Mouse (Mus musculus): Measurements from ENCODE around the gene Lrrc8d. TPM values are rescaled to one million over a fixed set of nuclear protein-coding genes. Genes with fewer than 3 reads are reported as not detected.

Lrrc8d gene
- polyA plus RNA-seq, 1 experiment: 34.4 TPM

DNA sequence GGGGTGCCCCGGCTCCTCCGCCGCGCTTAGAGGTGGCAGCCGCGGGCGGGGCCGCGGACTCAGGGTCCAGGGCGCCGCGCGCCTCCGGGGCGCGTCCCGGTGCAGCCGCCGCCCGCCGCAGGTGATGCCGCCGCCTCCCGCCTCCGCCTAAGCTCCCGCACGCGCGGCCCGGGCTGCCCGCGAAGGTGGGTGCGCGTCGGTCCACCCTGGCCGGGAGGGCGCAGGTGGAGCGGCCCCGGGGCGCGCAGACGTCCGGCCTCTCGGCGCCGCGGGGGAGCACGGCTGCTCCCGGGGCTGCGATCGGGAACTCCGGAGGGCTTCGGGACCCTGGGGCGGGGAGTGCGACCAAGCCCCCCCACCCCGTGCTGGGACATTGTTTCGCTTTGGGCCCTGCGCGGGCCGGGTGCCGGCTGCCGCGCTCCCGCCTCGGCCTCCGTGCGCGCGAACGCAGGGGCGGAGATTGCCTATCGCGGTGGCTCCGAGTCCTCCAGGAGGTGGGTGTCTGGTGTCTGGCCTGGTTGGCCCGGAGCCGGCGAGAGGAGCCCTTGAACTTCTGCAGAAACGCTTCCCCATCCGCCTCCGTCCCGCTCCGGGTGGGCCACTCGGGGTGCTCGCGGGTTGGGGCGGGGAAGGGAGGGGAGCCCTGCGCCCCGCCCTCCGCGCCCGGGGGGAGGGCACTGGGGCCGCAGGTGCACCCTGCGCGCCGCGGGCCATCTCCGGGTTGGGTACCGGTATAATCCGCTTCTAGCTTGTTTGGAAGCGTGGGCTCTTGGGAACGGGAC, 492 bp downstream of the Lrrc8d start:
- H3K27ac ChIP-seq (ENCODE audit: insufficient read depth, low read depth, low read length): peak overlapping the region; percentile 93
- H3K4me1 ChIP-seq (ENCODE audit: control insufficient read depth, insufficient read depth, low read length): peaks cover 17% of the 10 kb centered on the region; the same call in 1 of the 2 replicates
- peak overlapping the region; percentile 65 for H3K4me3 ChIP-seq (ENCODE audit: insufficient read depth, low read depth, low read length)
- no peak for TF ChIP-seq CTCF (conservative IDR thresholded peaks at IDR 0.05; ENCODE audit: insufficient read depth, insufficient read length, low read depth, low read length)
- TF ChIP-seq POLR2A (IDR thresholded peaks at IDR 0.05; ENCODE audit: low read depth, low read length): no peak
- peak; percentile 93 for DNase-seq
- H3K27me3 ChIP-seq (replicated peaks; ENCODE audit: control insufficient read depth, insufficient read depth, low read length): no peaks in the 10 kb centered on the region
- WGBS: under 1% methylated on average over 101 of the region's 101 CpGs
- no peaks in the 10 kb centered on the region for H3K36me3 ChIP-seq (ENCODE audit: control insufficient read depth, insufficient read depth, low read length)

DNA sequence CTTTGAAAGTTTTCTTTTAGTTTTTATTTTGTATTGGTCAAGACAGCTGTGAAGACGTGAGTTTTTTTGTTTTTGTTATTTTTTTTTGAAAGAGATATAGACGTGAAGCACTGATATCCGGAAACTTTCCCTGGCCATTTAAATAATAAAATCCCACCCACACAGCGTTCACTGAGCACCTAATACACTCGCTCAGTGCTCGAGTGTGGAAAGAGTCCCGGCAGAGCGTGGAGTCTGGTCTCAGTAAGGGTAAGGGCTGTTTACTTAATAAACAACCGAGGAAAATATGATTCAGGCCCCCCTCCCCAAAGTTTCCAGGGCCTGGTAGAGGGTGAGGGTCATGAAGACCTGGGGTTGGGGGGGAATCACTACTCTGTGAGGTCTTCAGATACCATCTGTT, 1.6 kb downstream of the Lrrc8d start:
- 35% methylated on average over 9 of the region's 9 CpGs for WGBS
- Histone ChIP-seq H3K4me3 (ENCODE audit: insufficient read depth, low read depth, low read length) (peak overlapping the region; percentile 65), H3K36me3 (ENCODE audit: control insufficient read depth, insufficient read depth, low read length) (no peaks in the 10 kb centered on the region), H3K27me3 (replicated peaks; ENCODE audit: control insufficient read depth, insufficient read depth, low read length) (no peaks in the 10 kb centered on the region), H3K27ac (ENCODE audit: insufficient read depth, low read depth, low read length) (peak overlapping the region; percentile 93), H3K4me1 (ENCODE audit: control insufficient read depth, insufficient read depth, low read length) (peaks cover 17% of the 10 kb centered on the region; the same call in 1 of the 2 replicates)
- no peak for DNase-seq
- TF ChIP-seq CTCF (conservative IDR thresholded peaks at IDR 0.05; ENCODE audit: insufficient read depth, insufficient read length, low read depth, low read length): no peak
- TF ChIP-seq POLR2A (IDR thresholded peaks at IDR 0.05; ENCODE audit: low read depth, low read length): no peak

DNA sequence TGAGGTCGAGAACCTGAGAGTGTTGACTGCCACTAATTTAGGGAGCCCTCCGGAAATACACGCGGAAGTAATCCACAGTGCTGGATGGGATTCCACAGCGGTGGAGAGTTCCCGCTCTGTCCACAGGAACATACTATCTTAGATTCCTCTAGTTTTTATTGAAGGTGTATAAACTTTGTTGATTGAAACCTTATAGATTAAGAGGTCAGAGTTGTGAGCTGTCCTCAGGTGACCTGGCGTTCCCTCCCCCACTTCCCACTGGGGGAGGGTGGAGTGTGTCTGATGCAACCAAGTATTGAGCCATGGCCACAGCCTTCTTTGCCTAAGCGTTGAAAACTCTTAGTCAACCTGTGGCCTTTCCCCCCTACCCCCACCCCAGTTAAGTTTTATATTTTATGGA, 2.1 kb downstream of the Lrrc8d start:
- TF ChIP-seq POLR2A (IDR thresholded peaks at IDR 0.05; ENCODE audit: low read depth, low read length): no peak
- Histone ChIP-seq H3K4me3 (ENCODE audit: insufficient read depth, low read depth, low read length) (peak overlapping the region; percentile 65), H3K27ac (ENCODE audit: insufficient read depth, low read depth, low read length) (peak overlapping the region; percentile 93; the same call in 1 of the 2 replicates), H3K36me3 (ENCODE audit: control insufficient read depth, insufficient read depth, low read length) (no peaks in the 10 kb centered on the region), H3K27me3 (replicated peaks; ENCODE audit: control insufficient read depth, insufficient read depth, low read length) (no peaks in the 10 kb centered on the region), H3K4me1 (ENCODE audit: control insufficient read depth, insufficient read depth, low read length) (peaks cover 17% of the 10 kb centered on the region; the same call in 1 of the 2 replicates)
- peak; percentile 65 for DNase-seq
- 22% methylated on average over 8 of the region's 8 CpGs for whole genome bisulfite sequencing

DNA sequence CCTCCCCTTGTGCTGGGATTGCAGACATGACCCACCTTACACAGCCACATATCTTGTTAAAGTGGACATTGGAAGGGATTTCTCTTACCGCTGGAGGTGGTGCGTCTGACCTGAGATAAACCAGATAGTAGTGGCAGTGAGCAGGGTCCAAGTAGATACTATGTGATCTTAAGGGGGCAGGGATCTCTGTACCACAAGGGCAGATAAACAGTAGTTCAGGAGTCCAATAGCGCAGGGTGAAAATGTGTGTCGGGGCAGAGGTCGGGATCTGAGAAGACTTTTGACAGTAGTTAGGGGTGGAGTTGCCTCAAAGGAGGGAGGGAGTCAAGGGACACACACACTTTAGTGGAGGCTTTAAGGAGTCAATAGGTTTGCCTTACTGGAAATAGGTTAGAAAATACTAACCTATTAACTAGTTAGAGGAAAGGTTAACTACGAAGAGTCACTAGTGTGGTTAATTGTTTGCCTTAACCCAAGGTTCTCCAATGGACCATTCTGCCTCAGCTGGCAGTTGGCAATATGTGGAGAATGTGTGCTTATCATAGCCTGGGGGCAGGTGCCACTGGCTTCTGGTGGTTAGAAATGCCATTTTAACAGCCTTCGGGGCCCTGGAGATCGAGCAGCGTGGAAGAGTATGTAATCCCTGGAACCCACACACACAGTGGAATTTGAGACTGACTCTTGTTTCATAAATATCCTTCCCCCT, 3.0 kb downstream of the Lrrc8d start:
- peak overlapping the region; percentile 2; the same call in 1 of the 2 replicates for H3K4me3 ChIP-seq (ENCODE audit: insufficient read depth, low read depth, low read length)
- H3K27ac ChIP-seq (ENCODE audit: insufficient read depth, low read depth, low read length): peak overlapping the region; percentile 53
- WGBS: 39% methylated on average over 9 of the region's 9 CpGs
- no peaks in the 10 kb centered on the region for H3K27me3 ChIP-seq (replicated peaks; ENCODE audit: control insufficient read depth, insufficient read depth, low read length)
- H3K4me1 ChIP-seq (ENCODE audit: control insufficient read depth, insufficient read depth, low read length): peaks cover 19% of the 10 kb centered on the region; the same call in 1 of the 2 replicates
- H3K36me3 ChIP-seq (ENCODE audit: control insufficient read depth, insufficient read depth, low read length): no peaks in the 10 kb centered on the region
- peak; percentile 90 for DNase-seq
- TF ChIP-seq POLR2A (IDR thresholded peaks at IDR 0.05; ENCODE audit: low read depth, low read length) (no peak), CTCF (conservative IDR thresholded peaks at IDR 0.05; ENCODE audit: insufficient read depth, insufficient read length, low read depth, low read length) (no peak)

DNA sequence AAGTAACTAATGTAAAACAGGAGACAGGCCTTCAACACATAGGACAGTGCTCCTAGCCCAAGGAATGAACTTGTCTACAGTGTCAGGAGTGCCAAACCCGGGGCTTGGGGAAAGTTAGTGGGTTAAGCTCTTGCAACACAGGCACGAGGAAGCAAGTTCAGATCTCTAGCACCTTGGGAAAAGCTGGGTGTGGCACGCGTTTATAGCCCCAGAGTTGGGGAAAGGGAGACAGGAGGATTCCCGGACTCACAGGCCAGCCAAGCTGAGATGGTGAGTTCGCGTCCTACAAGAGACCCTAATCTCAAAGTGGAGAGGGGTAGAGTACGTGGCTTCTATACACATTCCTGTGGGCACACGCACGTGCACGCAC, 3.5 kb downstream of the Lrrc8d start:
- TF ChIP-seq POLR2A (IDR thresholded peaks at IDR 0.05; ENCODE audit: low read depth, low read length) (no peak), CTCF (conservative IDR thresholded peaks at IDR 0.05; ENCODE audit: insufficient read depth, insufficient read length, low read depth, low read length) (no peak)
- Histone ChIP-seq H3K27ac (ENCODE audit: insufficient read depth, low read depth, low read length) (peak overlapping the region; percentile 53; the same call in 1 of the 2 replicates), H3K36me3 (ENCODE audit: control insufficient read depth, insufficient read depth, low read length) (no peaks in the 10 kb centered on the region), H3K4me1 (ENCODE audit: control insufficient read depth, insufficient read depth, low read length) (peaks cover 19% of the 10 kb centered on the region; the same call in 1 of the 2 replicates), H3K4me3 (ENCODE audit: insufficient read depth, low read depth, low read length) (no peak overlapping the region), H3K27me3 (replicated peaks; ENCODE audit: control insufficient read depth, insufficient read depth, low read length) (no peaks in the 10 kb centered on the region)
- 71% methylated on average over 11 of the region's 11 CpGs for WGBS
- DNase-seq: no peak

DNA sequence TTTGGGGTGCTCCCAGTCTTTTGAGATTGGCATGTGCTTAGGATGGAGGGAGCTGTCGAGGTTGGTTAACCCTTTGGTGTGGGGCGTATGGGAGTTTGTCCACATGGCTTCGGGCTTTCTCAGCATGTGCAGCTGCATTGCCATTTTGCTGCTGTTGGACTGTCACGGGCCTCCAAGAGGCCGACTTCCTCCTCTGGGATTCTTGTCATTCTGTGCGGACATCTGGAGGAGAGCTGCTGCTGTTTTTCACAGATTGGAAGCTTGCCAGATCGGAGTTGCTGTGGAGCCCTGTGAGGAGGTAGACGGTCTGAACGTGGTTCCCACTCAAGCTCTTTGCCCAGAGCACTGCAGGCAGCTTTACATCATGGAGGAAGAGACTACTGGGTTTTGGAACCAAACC, 4.8 kb downstream of the Lrrc8d start:
- WGBS: 29% methylated on average over 9 of the region's 9 CpGs
- Histone ChIP-seq H3K27me3 (replicated peaks; ENCODE audit: control insufficient read depth, insufficient read depth, low read length) (no peaks in the 10 kb centered on the region), H3K27ac (ENCODE audit: insufficient read depth, low read depth, low read length) (no peak overlapping the region), H3K36me3 (ENCODE audit: control insufficient read depth, insufficient read depth, low read length) (no peaks in the 10 kb centered on the region), H3K4me1 (ENCODE audit: control insufficient read depth, insufficient read depth, low read length) (peaks cover 19% of the 10 kb centered on the region; the same call in 1 of the 2 replicates), H3K4me3 (ENCODE audit: insufficient read depth, low read depth, low read length) (no peak overlapping the region)
- DNase-seq: peak; percentile 56
- TF ChIP-seq CTCF (conservative IDR thresholded peaks at IDR 0.05; ENCODE audit: insufficient read depth, insufficient read length, low read depth, low read length) (no peak), POLR2A (IDR thresholded peaks at IDR 0.05; ENCODE audit: low read depth, low read length) (no peak)

DNA sequence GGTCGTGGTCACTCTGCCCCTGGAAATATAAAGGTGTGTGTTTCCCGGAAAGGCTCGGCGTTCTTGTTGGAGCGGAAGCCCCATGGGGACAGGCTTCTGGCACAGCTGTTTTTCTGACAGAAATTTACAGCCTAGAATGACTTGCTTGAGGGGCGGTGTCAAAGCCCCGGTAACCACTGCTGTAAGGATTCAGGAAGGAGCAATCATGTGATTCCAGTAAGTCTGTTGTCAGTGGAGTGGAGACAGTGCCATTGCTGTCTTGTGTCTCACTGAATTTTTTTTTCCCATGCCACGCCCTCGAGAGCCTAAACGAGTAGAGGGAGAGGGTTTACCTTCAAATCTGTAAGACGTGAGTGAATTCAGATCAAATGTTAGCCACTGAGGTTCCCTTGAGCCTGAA, 6.9 kb downstream of the Lrrc8d start:
- peak; percentile 67 for DNase-seq
- H3K36me3 ChIP-seq (ENCODE audit: control insufficient read depth, insufficient read depth, low read length): no peaks in the 10 kb centered on the region
- WGBS: 44% methylated on average over 11 of the region's 11 CpGs
- H3K4me1 ChIP-seq (ENCODE audit: control insufficient read depth, insufficient read depth, low read length): peaks cover 19% of the 10 kb centered on the region; the same call in 1 of the 2 replicates
- TF ChIP-seq POLR2A (IDR thresholded peaks at IDR 0.05; ENCODE audit: low read depth, low read length) (no peak), CTCF (conservative IDR thresholded peaks at IDR 0.05; ENCODE audit: insufficient read depth, insufficient read length, low read depth, low read length) (no peak)
- no peak overlapping the region for H3K27ac ChIP-seq (ENCODE audit: insufficient read depth, low read depth, low read length)
- H3K27me3 ChIP-seq (replicated peaks; ENCODE audit: control insufficient read depth, insufficient read depth, low read length): no peaks in the 10 kb centered on the region
- no peak overlapping the region for H3K4me3 ChIP-seq (ENCODE audit: insufficient read depth, low read depth, low read length)
